Mouse (Mus musculus) ovary, adult 10 weeks (tissue): ENCODE measurements around the gene Cd2bp2. TPM values are rescaled to one million over a fixed set of nuclear protein-coding genes. Genes with fewer than 3 reads are reported as not detected.

ENCODE experiments used
- polyA plus RNA-seq: library from polyadenylated mRNA; stranded (reverse); fragments of 350-450 nt; fragmentation: Illumina TruSeq; extraction: RNeasy Lipid Tissue Mini Kit (QIAGEN cat#74804); gene quantifications from one replicate; pipeline ENCODE4 v1.2.3, GENCODE M21; 2014

The Cd2bp2 gene
- polyA plus RNA-seq, result 13.1 TPM

DNA sequence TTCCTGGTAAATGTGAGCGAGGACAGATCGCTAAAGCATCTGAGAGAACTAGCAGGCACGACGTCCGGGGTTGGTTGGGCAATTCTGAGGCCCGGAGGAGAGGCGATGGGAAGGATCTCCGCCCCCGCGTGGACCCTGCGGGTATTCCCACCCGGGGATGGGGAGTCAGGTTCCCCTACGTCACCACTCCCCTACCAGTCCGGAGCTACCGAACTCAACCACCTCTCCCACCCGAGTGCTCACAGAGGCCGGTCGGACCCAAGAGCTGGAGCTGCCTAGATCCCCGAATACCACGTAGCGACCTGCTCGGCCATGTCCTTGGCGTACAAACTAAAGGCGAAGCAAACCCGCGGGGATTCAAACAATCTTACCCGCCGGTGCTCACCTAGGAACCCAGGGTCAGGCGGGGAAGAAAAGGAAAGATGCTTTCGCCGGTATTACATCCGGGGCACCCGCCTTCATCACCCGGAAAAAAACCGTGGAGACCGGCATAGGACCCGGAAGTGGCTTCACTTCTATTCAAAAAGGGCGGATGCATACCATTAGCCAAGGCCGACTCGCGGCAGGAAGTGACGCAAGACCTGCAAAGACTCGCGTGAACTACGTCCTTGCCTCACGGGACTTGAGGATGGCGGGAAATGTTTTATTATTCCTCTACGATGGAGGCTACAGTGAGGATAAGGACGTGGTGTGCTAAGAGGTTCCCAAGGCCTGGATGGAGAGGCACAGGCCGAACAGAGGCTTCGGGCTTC lies at the start of gene Cd2bp2:
Gene Cd2bp2 (minus strand): TSS at position 507 of the 752 bp plus-strand sequence.

DNA sequence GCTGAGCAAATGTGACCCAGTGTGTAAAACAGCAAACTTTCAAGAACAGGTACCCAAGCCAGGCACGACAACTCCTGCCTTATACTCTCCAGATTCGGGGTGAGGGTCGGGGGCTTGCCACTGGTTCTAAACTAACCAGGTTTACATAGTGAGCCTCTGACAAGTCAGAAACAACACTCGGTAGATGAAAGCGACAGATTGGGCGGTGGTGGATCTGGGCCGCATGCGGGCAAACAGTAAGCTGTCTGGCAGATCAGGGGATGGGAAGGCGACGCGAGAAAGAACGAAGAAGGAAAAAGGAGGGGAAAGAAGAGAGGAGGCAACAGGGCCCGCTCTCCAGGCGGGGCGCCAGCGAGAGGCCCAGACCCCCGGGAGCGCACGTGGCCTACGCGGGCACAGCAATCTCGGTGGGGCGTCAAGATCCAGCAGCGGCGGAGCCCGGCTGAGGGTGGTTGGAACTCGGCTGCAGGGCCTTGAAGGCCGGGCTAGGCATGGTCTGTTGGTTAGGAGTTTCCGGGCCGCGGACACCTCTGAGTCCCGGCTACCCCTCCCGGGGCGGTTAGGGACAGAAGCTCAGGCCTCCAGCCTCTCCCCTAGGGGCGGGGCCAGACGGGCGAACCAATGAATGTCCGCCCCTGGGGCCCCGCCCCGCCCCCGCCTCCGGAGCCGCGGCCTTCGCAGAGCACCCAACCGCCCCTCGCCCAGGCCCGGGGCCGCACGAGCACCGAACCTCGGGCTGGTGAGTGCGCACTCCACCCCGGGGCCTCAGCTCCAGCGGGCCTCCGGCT lies 48.2 kb upstream of the Cd2bp2 start, which contains the start of gene Zfp771:
Gene Zfp771 (plus strand): TSS at position 405 of the 788 bp plus-strand sequence.

GRCm38 (mm10) chr7:127232622-127233367 lies 36.9 kb upstream of the Cd2bp2 start, which contains the start of the genes Zfp553 and Sept1:
Gene Zfp553 (plus strand): TSS chr7:127233061.
Gene Sept1 (minus strand): TSS chr7:127233130.

DNA sequence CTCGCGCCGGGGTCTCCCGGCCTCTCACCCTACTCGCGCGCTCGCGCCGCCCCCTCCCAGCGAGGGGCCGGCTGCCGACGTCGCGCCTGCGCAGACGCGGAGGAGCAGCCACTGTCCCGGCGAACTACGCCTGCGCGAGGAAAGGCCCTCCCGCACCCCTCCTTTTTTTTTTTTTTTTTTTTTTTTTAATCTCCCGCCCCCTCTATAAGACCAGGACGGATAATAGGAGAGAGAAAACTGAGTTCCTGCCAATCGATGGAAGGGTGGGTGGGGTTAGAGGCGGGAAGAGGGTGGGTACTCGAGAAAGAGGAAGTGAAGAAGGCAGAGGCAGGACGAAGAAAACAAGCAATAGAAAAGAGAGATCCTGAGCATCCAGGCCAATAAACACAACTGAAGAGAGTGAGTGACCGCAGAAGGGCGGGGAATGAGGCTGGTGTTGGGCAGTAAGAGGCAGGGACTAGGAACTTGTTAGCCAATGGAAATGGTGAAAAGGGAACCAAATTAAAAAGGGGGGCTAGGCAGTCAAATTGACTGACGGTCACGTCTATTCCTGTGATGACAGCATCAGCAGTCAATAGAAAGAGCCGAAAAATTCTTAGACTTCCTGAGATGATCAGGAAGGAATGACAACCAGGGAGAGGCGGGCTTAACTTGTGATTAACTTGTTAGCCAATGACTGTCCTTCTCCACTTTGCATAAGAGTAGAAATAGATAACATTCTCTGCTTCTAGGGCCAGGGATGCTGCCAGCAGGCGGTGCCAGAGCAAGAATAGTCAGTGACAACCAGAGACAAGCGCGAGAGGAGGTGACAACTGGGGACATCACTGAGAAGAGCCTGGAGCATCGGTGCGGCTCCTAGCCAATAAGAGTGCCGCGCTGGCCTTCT lies 12.9 kb upstream of the Cd2bp2 start, which contains the start of gene Mylpf:
Gene Mylpf (plus strand): TSS at position 338 of the 886 bp plus-strand sequence.

GRCm38 (mm10) chr7:127208295-127208552 lies 12.4 kb upstream of the Cd2bp2 start, which contains the start of gene Tbc1d10b:
Gene Tbc1d10b (minus strand): TSS chr7:127208468.

Other genes with a start within 250 kb of the Cd2bp2 start
- gene Asphd1, start 246.5 kb downstream of the Cd2bp2 start, polyA plus RNA-seq, result not detected
- 2.7 TPM for gene Sez6l2, start 245.5 kb downstream of the Cd2bp2 start, polyA plus RNA-seq
- gene Cdipt, start 220.1 kb downstream of the Cd2bp2 start, polyA plus RNA-seq, result 13.1 TPM
- gene Cdiptos, start 220.0 kb downstream of the Cd2bp2 start, polyA plus RNA-seq, result 0.91 TPM
- 0.46 TPM for gene Mvp, start 181.4 kb downstream of the Cd2bp2 start, polyA plus RNA-seq
- not detected for gene Pagr1b, start 179.6 kb downstream of the Cd2bp2 start, polyA plus RNA-seq
- gene Pagr1a, start 178.7 kb downstream of the Cd2bp2 start, polyA plus RNA-seq, result not detected
- 0.60 TPM for gene Gm42742, start 175.0 kb downstream of the Cd2bp2 start, polyA plus RNA-seq
- not detected for gene Prrt2, start 174.8 kb downstream of the Cd2bp2 start, polyA plus RNA-seq
- gene Maz, start 169.0 kb downstream of the Cd2bp2 start, polyA plus RNA-seq, result 33.1 TPM
- gene Kif22, start 153.6 kb downstream of the Cd2bp2 start, polyA plus RNA-seq, result 6.0 TPM
- gene Zg16, start 108.7 kb downstream of the Cd2bp2 start, polyA plus RNA-seq, result 5.4 TPM
- gene AI467606, start 104.7 kb downstream of the Cd2bp2 start, polyA plus RNA-seq, result 2.9 TPM
- gene Qprt, start 73.8 kb downstream of the Cd2bp2 start, polyA plus RNA-seq, result 0.71 TPM
- gene Spn, start 58.2 kb downstream of the Cd2bp2 start, polyA plus RNA-seq, result 1.1 TPM
- gene Tbc1d10b, start 12.4 kb upstream of the Cd2bp2 start, polyA plus RNA-seq, result 3.0 TPM
- gene Mylpf, start 12.8 kb upstream of the Cd2bp2 start, polyA plus RNA-seq, result not detected
- 3.2 TPM for gene Zfp553, start 37.0 kb upstream of the Cd2bp2 start, polyA plus RNA-seq
- 1.4 TPM for gene Sept1, start 37.1 kb upstream of the Cd2bp2 start, polyA plus RNA-seq
- not detected for gene Zfp771, start 48.2 kb upstream of the Cd2bp2 start, polyA plus RNA-seq
- not detected for gene Dctpp1, start 64.7 kb upstream of the Cd2bp2 start, polyA plus RNA-seq
- 23.0 TPM for gene Sephs2, start 78.0 kb upstream of the Cd2bp2 start, polyA plus RNA-seq
- 0.68 TPM for gene Itgal, start 100.2 kb upstream of the Cd2bp2 start, polyA plus RNA-seq
- gene Zfp768, start 149.5 kb upstream of the Cd2bp2 start, polyA plus RNA-seq, result 3.3 TPM
- 3.6 TPM for gene Zfp747, start 180.0 kb upstream of the Cd2bp2 start, polyA plus RNA-seq
- 2.4 TPM for gene 9130019O22Rik, start 191.1 kb upstream of the Cd2bp2 start, polyA plus RNA-seq
- gene E430018J23Rik, start 197.6 kb upstream of the Cd2bp2 start, polyA plus RNA-seq, result 1.1 TPM
- gene Zfp764, start 210.8 kb upstream of the Cd2bp2 start, polyA plus RNA-seq, result 4.1 TPM
- gene Zfp688, start 226.0 kb upstream of the Cd2bp2 start, polyA plus RNA-seq, result 0.86 TPM